Mouse (Mus musculus) olfactory bulb, adult 2 months (tissue): ENCODE results near the gene Foxp1.

ENCODE experiments used
- CTCF ChIP-seq: fragments of 200-500 bp; IDR thresholded peaks from 2 replicates; pipeline ENCODE4 v1.5.1; 2012; ENCODE audit warnings: low read depth, mild to moderate bottlenecking, low read length, moderate library complexity; ENCODE audit not compliant: insufficient read depth
- POLR2A ChIP-seq: fragments of 200-500 bp; IDR thresholded peaks from 2 replicates; pipeline ENCODE4 v1.6.1; 2012; ENCODE audit warnings: mild to moderate bottlenecking, low read depth, low read length, moderate library complexity; ENCODE audit not compliant: insufficient read depth

DNA sequence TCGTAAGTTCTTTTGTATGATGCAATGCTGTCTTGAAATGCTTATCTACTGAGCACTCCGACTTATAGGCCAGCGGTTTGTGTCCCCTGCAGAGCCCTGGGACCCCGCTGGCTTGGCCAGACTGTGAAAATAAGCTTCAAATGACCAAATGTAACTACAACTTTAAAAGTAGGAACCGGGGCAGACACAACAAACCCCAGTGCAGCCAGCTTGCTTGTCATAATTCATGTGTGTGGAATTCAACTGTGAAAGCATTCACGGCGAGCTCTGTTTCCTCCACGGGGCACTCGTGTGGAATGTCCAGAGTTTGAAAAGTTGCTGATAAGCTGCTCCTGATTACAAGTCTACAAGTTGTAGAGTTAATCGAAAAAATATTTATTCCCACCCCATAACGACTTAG lies 71.0 kb downstream of the Foxp1 start:
- TF ChIP-seq POLR2A, result no peak
- TF ChIP-seq CTCF, result no peak
